Mouse (Mus musculus): Measurements from ENCODE around the gene Atp5d.

DNA sequence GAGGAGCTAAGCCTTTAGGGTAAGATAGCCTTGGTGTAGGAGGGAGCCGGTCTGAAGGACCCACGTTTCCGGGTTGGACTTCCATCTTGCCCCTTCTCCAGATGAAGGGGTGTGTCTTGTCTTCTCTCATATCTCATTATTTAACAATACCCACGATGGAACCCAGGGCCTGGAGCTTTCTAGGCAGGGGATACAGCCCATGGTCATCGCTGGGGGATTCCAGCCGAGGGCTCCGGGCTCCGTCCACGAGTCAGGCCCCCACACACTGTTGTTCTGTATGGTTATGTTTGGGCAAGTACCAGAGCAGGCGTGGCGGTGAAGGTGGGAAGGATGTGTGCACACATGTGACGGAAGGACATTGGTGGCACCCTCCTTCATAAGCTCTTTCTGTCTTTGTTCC, 5.7 kb downstream of the Atp5d start:
- TF ChIP-seq POLR2A (IDR thresholded peaks at IDR 0.05; ENCODE audit: insufficient read length, low read depth) (no peak), TCF12 (IDR thresholded peaks at IDR 0.05; ENCODE audit: insufficient read depth, poor library complexity, severe bottlenecking) (no peak), USF1 (IDR thresholded peaks at IDR 0.05; ENCODE audit: low read depth) (no peak), E2F4 (IDR thresholded peaks at IDR 0.05; ENCODE audit: insufficient read depth) (no peak), MAX (IDR thresholded peaks at IDR 0.05; ENCODE audit: low read depth) (no peak), TCF3 (IDR thresholded peaks at IDR 0.05; ENCODE audit: insufficient read length, low read depth) (no peak), MYOD1 (IDR thresholded peaks at IDR 0.05; ENCODE audit: control insufficient read depth in 1 of 3, insufficient read length in 2 of 3, low read depth in 2 of 3) (no peak), POLR2AphosphoS2 (IDR thresholded peaks at IDR 0.05; ENCODE audit: insufficient read length, low read depth) (no peak), CEBPB (IDR thresholded peaks at IDR 0.05; ENCODE audit: insufficient read depth, poor library complexity, severe bottlenecking) (no peak)

All from myocyte (in vitro differentiated cells).